Mouse (Mus musculus) left cerebral cortex, postnatal 36 days (tissue): ENCODE measurements at regions not wholly inside any gene's neighbourhood (a gene's known extent, or its start where the extent isn't known, plus 50 kb on each side); places are given as distances from the start of the nearest gene placed in this dataset.
A peak's percentile ranks its signal among the peaks of the same experiment; 100 is the strongest.

ENCODE experiments used
- DNase-seq, 2 experiments: peaks; one replicate each; pipeline ENCODE4 v3.0.0; 2021 to 2022; ENCODE audit warnings: low spot score in 2 of 2, mixed read lengths in 1 of 2
- intact Hi-C: fragments of 180-260 bp; cut with DNase I; formaldehyde crosslinking; loops from one replicate; pipeline ENCODE4 v1.15.1; 2025

GRCm38 (mm10) chr12:79973566-79974230 is 139.1 kb downstream of the Zfp36l1 start:
- intact Hi-C loops = no loop called here
- no peak for DNase-seq

- intact Hi-C loops = no loop called here
- DNase-seq = no peak
Observed at GRCm38 (mm10) chr12:79970981-79971390, 141.8 kb downstream of the Zfp36l1 start.

GRCm38 (mm10) chr12:79970227-79970901 is 142.4 kb downstream of the Zfp36l1 start:
- peak in 1 of 2 experiments; percentile 24 for DNase-seq

GRCm38 (mm10) chr12:79969346-79970226 is 143.2 kb downstream of the Zfp36l1 start:
- intact Hi-C loops = loop anchor here (5.0 to 10.0 kb wide), 2 partner anchors 42 to 355 kb away; no protein-coding TSS in a partner anchor
- peak in 1 of 2 experiments; percentile 5 for DNase-seq

More at GRCm38 (mm10) chr12:79970227-79970901, 142.4 kb downstream of the Zfp36l1 start:
- intact Hi-C loops = no loop called here

- intact Hi-C loops = loop anchor here (5.0 to 10.0 kb wide), 2 partner anchors 41 to 354 kb away; no protein-coding TSS in a partner anchor
- DNase-seq = peak in 1 of 2 experiments; percentile 3
Observed at GRCm38 (mm10) chr12:79968676-79969075, 144.1 kb downstream of the Zfp36l1 start.

GRCm38 (mm10) chr12:79967491-79968255 is 145.1 kb downstream of the Zfp36l1 start:
- intact Hi-C loops = loop anchor here (5.0 to 10.0 kb wide), 2 partner anchors 40 to 353 kb away; no protein-coding TSS in a partner anchor
- peak in 1 of 2 experiments; percentile 2 for DNase-seq

- peak in 1 of 2 experiments; percentile 1 for DNase-seq
- intact Hi-C loops = loop anchor here (5.0 to 10.0 kb wide), 2 partner anchors 40 to 352 kb away; no protein-coding TSS in a partner anchor
Observed at GRCm38 (mm10) chr12:79966621-79967490, 146.0 kb downstream of the Zfp36l1 start.

- intact Hi-C loops = loop anchor here (5.0 to 10.0 kb wide), 2 partner anchors 39 to 351 kb away; no protein-coding TSS in a partner anchor
- DNase-seq = peak in 1 of 2 experiments; percentile 2
Observed at GRCm38 (mm10) chr12:79966289-79966615, 146.6 kb downstream of the Zfp36l1 start.

- peak; percentile 49 to 53 for DNase-seq
- intact Hi-C loops = loop anchor here (5.0 to 10.0 kb wide), 2 partner anchors 38 to 351 kb away; no protein-coding TSS in a partner anchor
Observed at GRCm38 (mm10) chr12:79965471-79966288, 147.1 kb downstream of the Zfp36l1 start.

- intact Hi-C loops = loop anchor here (10.0 kb wide), 1 partner anchor 349 kb away; no protein-coding TSS in a partner anchor
- peak in 1 of 2 experiments; percentile 1 for DNase-seq
Observed at GRCm38 (mm10) chr12:79963443-79964025, 149.3 kb downstream of the Zfp36l1 start.

- peak in 1 of 2 experiments; percentile 1 for DNase-seq
- intact Hi-C loops = loop anchor here (10.0 kb wide), 1 partner anchor 348 kb away; no protein-coding TSS in a partner anchor
Observed at GRCm38 (mm10) chr12:79962649-79963236, 150.1 kb downstream of the Zfp36l1 start.

- DNase-seq = peak in 1 of 2 experiments; percentile 4
- intact Hi-C loops = loop anchor here (10.0 kb wide), 1 partner anchor 347 kb away; no protein-coding TSS in a partner anchor
Observed at GRCm38 (mm10) chr12:79961881-79962280, 150.9 kb downstream of the Zfp36l1 start.

- intact Hi-C loops = loop anchor here (10.0 kb wide), 1 partner anchor 346 kb away; no protein-coding TSS in a partner anchor
- DNase-seq = peak in 1 of 2 experiments; percentile 13
Observed at GRCm38 (mm10) chr12:79961076-79961475, 151.7 kb downstream of the Zfp36l1 start.

- no peak for DNase-seq
- intact Hi-C loops = loop anchor here (10.0 kb wide), 1 partner anchor 346 kb away; no protein-coding TSS in a partner anchor
Observed at GRCm38 (mm10) chr12:79960446-79960845, 152.4 kb downstream of the Zfp36l1 start.

GRCm38 (mm10) chr12:79959540-79960305 is 153.1 kb downstream of the Zfp36l1 start:
- intact Hi-C loops = loop anchor here (10.0 kb wide), 1 partner anchor 345 kb away; no protein-coding TSS in a partner anchor
- DNase-seq = peak in 1 of 2 experiments; percentile 17
